Mouse (Mus musculus) lung, postnatal 0 days (tissue): Measurements from ENCODE around the gene Armc6. TPM values are rescaled to one million over a fixed set of nuclear protein-coding genes. Genes with fewer than 3 reads are reported as not detected.

ENCODE experiments used
- ATAC-seq: fragments of 200-750 bp; cut with Nextera tagmentation; 2 replicates; pipeline ENCODE4 v1.8.0; 2017; ENCODE audit warnings: moderate library complexity
- DNase-seq: peaks from one replicate; pipeline ENCODE4 v3.0.0-alpha.2; 2016; ENCODE audit warnings: low spot score
- H3K27ac ChIP-seq: fragments of 300-500 bp; sonication (generic); 2 replicates; pipeline ENCODE4 v1.5.1; 2014; ENCODE audit warnings: antibody characterized with exemption, mild to moderate bottlenecking, low read length, mixed read lengths
- H3K27me3 ChIP-seq: fragments of 300-500 bp; sonication (generic); replicated peaks from 2 replicates; pipeline ENCODE4 v1.6.1; 2014; ENCODE audit warnings: low read length, mixed read lengths; ENCODE audit not compliant: insufficient read depth
- H3K36me3 ChIP-seq: fragments of 300-500 bp; sonication (generic); 2 replicates; pipeline ENCODE4 v1.6.1; 2014; ENCODE audit warnings: low read length, mixed read lengths; ENCODE audit not compliant: insufficient read depth
- H3K4me1 ChIP-seq: fragments of 300-500 bp; sonication (generic); 2 replicates; pipeline ENCODE4 v1.6.1; 2014; ENCODE audit warnings: antibody characterized with exemption, low read depth, low read length, mixed read lengths; ENCODE audit not compliant: insufficient read depth
- H3K4me2 ChIP-seq: fragments of 300-500 bp; sonication (generic); replicated peaks from 2 replicates; pipeline ENCODE4 v1.6.1; 2014; ENCODE audit warnings: low read depth, mild to moderate bottlenecking, low read length, moderate library complexity, mixed read lengths
- H3K4me3 ChIP-seq: fragments of 300-500 bp; sonication (generic); 2 replicates; pipeline ENCODE4 v1.5.1; 2014; ENCODE audit warnings: low read depth, low read length
- H3K9ac ChIP-seq: fragments of 300-500 bp; sonication (generic); replicated peaks from 2 replicates; pipeline ENCODE4 v1.6.1; 2014; ENCODE audit warnings: low read depth, mild to moderate bottlenecking
- H3K9me3 ChIP-seq: fragments of 300-500 bp; sonication (generic); 2 replicates; pipeline ENCODE4 v1.6.1; 2016; ENCODE audit warnings: low read length, mixed read lengths
- CTCF ChIP-seq: IDR thresholded peaks from 2 replicates; pipeline ENCODE4 v1.5.1; 2016; ENCODE audit warnings: antibody characterized with exemption, mild to moderate bottlenecking
- EP300 ChIP-seq: IDR thresholded peaks from 2 replicates; pipeline ENCODE4 v1.6.1; 2016; ENCODE audit warnings: antibody characterized with exemption, mild to moderate bottlenecking, control low read depth
- WGBS: fragments of 180-500 bp; shearing (Covaris S2); extraction: QIAGEN DNeasy Blood & Tissue Kit; methylation state at CpG from one replicate; pipeline ENCODE4 v1.1.7; 2014; 5-methylcytosine and 5-hydroxymethylcytosine counted together
- polyA plus RNA-seq: library from polyadenylated mRNA; unstranded; fragments of >200 nt; fragmentation: Nextera tagmentation; extraction: Ambion mirVana; gene quantifications from 2 replicates; pipeline ENCODE4 v1.2.1, GENCODE M21; 2015

Armc6 gene
- polyA plus RNA-seq, 1 experiment from 2014 or later, result 10.4 TPM

GRCm38 (mm10) chr8:70181212-70181902 is 52.9 kb downstream of the Armc6 start:
- H3K4me3 ChIP-seq, result no peak overlapping the region
- WGBS, result 80% methylated on average over 16 of the region's 16 CpGs
- no peaks in the 10 kb centered on the region; the same call in 1 of the 2 replicates for H3K36me3 ChIP-seq
- H3K9me3 ChIP-seq, result no peaks in the 10 kb centered on the region
- no peaks in the 10 kb centered on the region for H3K4me1 ChIP-seq
- H3K9ac ChIP-seq, result no peak overlapping the region
- no peak overlapping the region for H3K4me2 ChIP-seq
- DNase-seq (no peak), ATAC-seq (no peak)
- no peak overlapping the region for H3K27ac ChIP-seq
- no peaks in the 10 kb centered on the region for H3K27me3 ChIP-seq
- TF ChIP-seq EP300 (no peak), CTCF (no peak)

- no peaks in the 10 kb centered on the region for H3K9me3 ChIP-seq
- no peak overlapping the region for H3K27ac ChIP-seq
- no peaks in the 10 kb centered on the region; the same call in 1 of the 2 replicates for H3K36me3 ChIP-seq
- H3K4me1 ChIP-seq, result no peaks in the 10 kb centered on the region
- H3K4me3 ChIP-seq, result no peak overlapping the region
- no peak overlapping the region for H3K9ac ChIP-seq
- ATAC-seq (peak; percentile 42; the same call in 1 of the 2 replicates), DNase-seq (peak; percentile 40)
- H3K27me3 ChIP-seq, result no peaks in the 10 kb centered on the region
- TF ChIP-seq EP300, result no peak
- TF ChIP-seq CTCF, result peak; percentile 69
- 96% methylated on average over 4 of the region's 4 CpGs for WGBS
- no peak overlapping the region for H3K4me2 ChIP-seq
These were observed 55.2 kb downstream of the Armc6 start for GRCm38 (mm10) chr8:70179082-70179481.

GRCm38 (mm10) chr8:70178231-70178630 is 56.0 kb downstream of the Armc6 start:
- 92% methylated on average over 2 of the region's 2 CpGs for WGBS
- Histone ChIP-seq H3K27ac (no peak overlapping the region), H3K36me3 (no peaks in the 10 kb centered on the region; the same call in 1 of the 2 replicates), H3K4me1 (no peaks in the 10 kb centered on the region), H3K9me3 (no peaks in the 10 kb centered on the region), H3K9ac (no peak overlapping the region), H3K27me3 (no peaks in the 10 kb centered on the region), H3K4me2 (no peak overlapping the region), H3K4me3 (no peak overlapping the region)
- TF ChIP-seq CTCF (no peak), EP300 (no peak)
- DNase-seq, result no peak
- no peak for ATAC-seq

GRCm38 (mm10) chr8:70174079-70174478 is 60.2 kb downstream of the Armc6 start:
- ATAC-seq (no peak), DNase-seq (no peak)
- Histone ChIP-seq H3K9ac (no peak overlapping the region), H3K9me3 (no peaks in the 10 kb centered on the region), H3K4me2 (no peak overlapping the region), H3K27me3 (no peaks in the 10 kb centered on the region), H3K4me3 (no peak overlapping the region), H3K36me3 (no peaks in the 10 kb centered on the region; the same call in 1 of the 2 replicates), H3K27ac (no peak overlapping the region), H3K4me1 (no peaks in the 10 kb centered on the region)
- 62% methylated on average over 7 of the region's 7 CpGs for WGBS
- no peak for TF ChIP-seq CTCF

GRCm38 (mm10) chr8:70173320-70173719 is 60.9 kb downstream of the Armc6 start:
- ATAC-seq (no peak), DNase-seq (no peak)
- Histone ChIP-seq H3K4me3 (no peak overlapping the region), H3K27me3 (no peaks in the 10 kb centered on the region), H3K4me1 (no peaks in the 10 kb centered on the region), H3K27ac (no peak overlapping the region), H3K9ac (no peak overlapping the region), H3K9me3 (no peaks in the 10 kb centered on the region), H3K4me2 (no peak overlapping the region), H3K36me3 (no peaks in the 10 kb centered on the region)
- WGBS, result 61% methylated on average over 5 of the region's 5 CpGs
- TF ChIP-seq EP300, result no peak

DNA sequence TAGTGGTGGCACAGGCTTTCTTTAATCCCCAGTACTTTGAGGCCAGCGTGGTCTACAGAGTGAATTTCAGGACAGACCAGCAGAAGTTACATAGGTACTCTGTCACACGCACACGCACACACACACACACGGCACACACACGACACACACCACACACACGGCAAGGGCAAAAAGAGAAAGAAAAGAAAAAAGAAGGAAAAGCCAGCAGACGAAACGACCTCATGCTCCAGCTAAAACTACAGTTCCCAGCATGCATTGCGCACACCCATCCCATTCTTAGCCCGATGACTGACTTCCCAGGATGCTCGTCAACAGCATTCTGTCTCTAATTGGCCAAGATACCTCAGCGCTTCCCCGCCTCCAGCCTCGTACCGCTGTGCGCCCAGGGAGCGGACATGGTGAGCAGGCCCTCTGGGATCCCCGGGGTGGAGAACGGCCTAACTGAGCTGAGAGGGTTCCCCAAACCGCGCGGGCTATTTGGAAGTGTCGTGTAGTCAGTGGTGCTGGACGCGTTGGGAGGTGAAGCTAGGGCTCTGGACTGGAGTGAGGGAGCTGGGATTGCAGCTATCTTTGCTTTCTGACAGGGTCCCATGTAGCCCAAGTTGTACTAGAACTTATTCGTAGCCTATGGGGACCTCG is 62.1 kb downstream of the Armc6 start, which contains the start of gene Tmem161a:
Gene Tmem161a (plus strand): TSS at position 314 of the 639 bp plus-strand sequence.
- H3K27me3 ChIP-seq, result no peaks in the 10 kb centered on the region
- 1% methylated on average over 27 of the region's 27 CpGs for WGBS
- peak; percentile 99 for ATAC-seq
- peak within 1 kb of the TSS; percentile 58 for H3K4me3 ChIP-seq
- H3K4me2 ChIP-seq, result peak within 1 kb of the TSS; percentile 63
- peak within 1 kb of the TSS; percentile 78 for H3K9ac ChIP-seq
- DNase-seq, result peak; percentile 98
- H3K27ac ChIP-seq, result peak within 1 kb of the TSS; percentile 75
- TF ChIP-seq CTCF (no peak), EP300 (no peak)
- no peaks in the 10 kb centered on the region for H3K36me3 ChIP-seq
- no peaks in the 10 kb centered on the region for H3K4me1 ChIP-seq
- no peaks in the 10 kb centered on the region for H3K9me3 ChIP-seq
